In the genomic region with DNA sequence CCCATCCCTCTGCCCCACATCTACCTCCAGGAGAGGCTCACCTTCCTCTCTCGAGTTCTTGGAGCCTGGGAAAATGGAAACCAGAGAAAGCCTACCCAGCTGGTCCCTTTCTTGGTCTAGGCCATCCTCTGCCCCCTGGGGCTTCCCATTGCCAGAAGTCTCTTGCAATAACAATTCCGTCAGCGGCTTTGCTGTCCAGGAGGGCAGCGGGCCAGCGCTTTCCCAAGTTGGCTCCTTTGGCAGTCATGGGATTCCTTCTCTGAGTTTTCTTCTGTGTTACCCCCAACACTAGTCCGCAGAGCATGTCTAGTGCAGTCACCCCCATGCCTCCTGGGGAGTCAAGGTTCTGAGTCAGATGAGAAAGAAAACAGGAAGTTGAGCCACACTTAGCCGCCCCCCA, we compare ENCODE assay signal across 11 mouse cellular contexts. TPM values are rescaled to one million over a fixed set of nuclear protein-coding genes. Genes with fewer than 3 reads are reported as not detected.
DNase-seq lines count a peak whose midpoint lies in the region; ATAC-seq and TF ChIP-seq lines count a peak whose summit lies in the region.
"Had no signal": no experiment of that assay in that cellular context is flagged by ENCODE, and none has a peak within 500 bp of the region (broad histone marks: within the 10 kb centered on the region; RNA-seq: fewer than 3 reads in every experiment).

No protein-coding gene starts in this region.

- 56% methylated on average over 7 of the region's 7 CpGs for WGBS in heart, embryonic 15.5 days
- 68% methylated on average over 7 of the region's 7 CpGs for WGBS in lung, embryonic 16.5 days
- 66% methylated on average over 7 of the region's 7 CpGs for WGBS in forebrain, postnatal 0 days

- no peaks in the 10 kb centered on the region for H3K36me3 ChIP-seq in heart, embryonic 15.5 days
- H3K36me3 ChIP-seq in lung, embryonic 16.5 days (ENCODE audit: control insufficient read depth, insufficient read depth, low read length), result no peaks in the 10 kb centered on the region
- no peaks in the 10 kb centered on the region for H3K36me3 ChIP-seq in forebrain, postnatal 0 days (ENCODE audit: insufficient read depth)

- no peaks in the 10 kb centered on the region for H3K27me3 ChIP-seq in Patski
- H3K27me3 ChIP-seq in heart, embryonic 15.5 days, result 0 out of 2 replicates have a peak, but pooled peaks cover 2% of the 10 kb centered on the region
- H3K27me3 ChIP-seq in lung, embryonic 16.5 days (ENCODE audit: control insufficient read depth, insufficient read depth, low read depth, low read length), result no peaks in the 10 kb centered on the region
- H3K27me3 ChIP-seq in forebrain, postnatal 0 days (ENCODE audit: insufficient read depth, low read length), result no peaks in the 10 kb centered on the region

- no peak overlapping the region for H3K4me2 ChIP-seq in heart, embryonic 15.5 days
- no peak overlapping the region for H3K4me2 ChIP-seq in lung, embryonic 16.5 days (ENCODE audit: low read depth, low read length)
- no peak overlapping the region for H3K4me2 ChIP-seq in forebrain, postnatal 0 days (ENCODE audit: low read depth)

- POLR2A ChIA-PET in Patski (lab: Charles Lee), result no interaction called here

- no peak for ATAC-seq in Patski
- no peak for ATAC-seq in heart, embryonic 15.5 days (replicated peaks; ENCODE audit: insufficient number of reproducible peaks, insufficient read depth, low FRiP score, low read depth)
- ATAC-seq in lung, embryonic 16.5 days (ENCODE audit: low read depth), result peak; percentile 23; the same call in 1 of the 2 replicates
- no peak for ATAC-seq in CD4-positive, CD25-positive, alpha-beta regulatory T cell, adult 4 months
- ATAC-seq in forebrain, postnatal 0 days, result no peak

- no peak overlapping the region for H3K4me3 ChIP-seq in heart, embryonic 15.5 days
- no peak overlapping the region for H3K4me3 ChIP-seq in lung, embryonic 16.5 days (ENCODE audit: low read length)
- H3K4me3 ChIP-seq in forebrain, postnatal 0 days (ENCODE audit: low read depth, low read length), result no peak overlapping the region

- no peaks in the 10 kb centered on the region for H3K9me3 ChIP-seq in heart, embryonic 15.5 days (replicated peaks)
- H3K9me3 ChIP-seq in lung, embryonic 16.5 days (ENCODE audit: control insufficient read depth, low read length), result no peaks in the 10 kb centered on the region
- no peaks in the 10 kb centered on the region for H3K9me3 ChIP-seq in forebrain, postnatal 0 days (ENCODE audit: low read length)

- in situ Hi-C loops in Patski (cut with MboI; ENCODE audit: low pct_unique_long_range_greater_than_20kb), result no loop called here

- CTCF ChIA-PET in Patski (lab: Charles Lee), result no interaction called here

- no peak for TF ChIP-seq CTCF in Patski (IDR thresholded peaks at IDR 0.05)
- no peak for TF ChIP-seq CTCF in forebrain, postnatal 0 days (IDR thresholded peaks at IDR 0.05; ENCODE audit: low read depth)

- H3K27ac ChIP-seq in heart, embryonic 15.5 days, result 0 out of 2 replicates have a peak overlapping the region, but pooled peaks have one; percentile 5
- peak overlapping the region; percentile 21 for H3K27ac ChIP-seq in lung, embryonic 16.5 days (ENCODE audit: low read length)
- H3K27ac ChIP-seq in forebrain, postnatal 0 days (ENCODE audit: low read depth, low read length), result no peak overlapping the region

- no peak overlapping the region for H3K9ac ChIP-seq in heart, embryonic 15.5 days
- H3K9ac ChIP-seq in lung, embryonic 16.5 days (ENCODE audit: low read length), result no peak overlapping the region
- no peak overlapping the region for H3K9ac ChIP-seq in forebrain, postnatal 0 days

- H3K4me1 ChIP-seq in heart, embryonic 15.5 days (replicated peaks), result peaks cover 2% of the 10 kb centered on the region; the same call in 1 of the 2 replicates
- peaks cover 14% of the 10 kb centered on the region for H3K4me1 ChIP-seq in lung, embryonic 16.5 days (replicated peaks; ENCODE audit: control insufficient read depth, insufficient read depth, low read length)
- no peaks in the 10 kb centered on the region for H3K4me1 ChIP-seq in forebrain, postnatal 0 days (ENCODE audit: insufficient read depth)

- peak; percentile 87 for DNase-seq in adrenal gland, postnatal 10 days
- no peak for DNase-seq in adrenal gland, postnatal 4 days (ENCODE audit: low spot score in 2 of 2)
- peak; percentile 34 for DNase-seq in Patski (ENCODE audit: low read depth, low spot score)
- no peak for DNase-seq in forebrain, postnatal 0 days
- DNase-seq in layer of hippocampus, adult 9-11 months, result no peak
- DNase-seq: cerebellum, adult 9-10 months; liver; right cerebral cortex, postnatal 4 days had no signal

RNA-seq across cellular contexts. Expression of a gene that starts 22.6 kb away (rescaled TPM):
- total RNA-seq in adrenal gland, postnatal 10 days (2021), result 10 to 100 TPM; 40.6 to 47.3 TPM
- total RNA-seq in adrenal gland, postnatal 4 days (2021), result 10 to 100 TPM; 29.4 to 33.0 TPM
- polyA plus RNA-seq in Patski (2021), result 0.50 TPM
- polyA plus RNA-seq in heart, embryonic 15.5 days (2015; fragmentation: Nextera tagmentation; extraction: Ambion mirVana), result 2.3 and 3.2 TPM in 2 replicates
- polyA plus RNA-seq in lung, embryonic 16.5 days (2015; fragmentation: Nextera tagmentation; extraction: Ambion mirVana), result 0.62 and 1.1 TPM in 2 replicates
- polyA plus RNA-seq in CD4-positive, CD25-positive, alpha-beta regulatory T cell, adult 4 months (2017; shearing (Covaris generic)), result not detected
- 1.0 and 1.7 TPM in 2 replicates for total RNA-seq in forebrain, postnatal 0 days (2014; rRNA removed)
- 0.08 and 0.16 TPM in 2 replicates for polyA plus RNA-seq in forebrain, postnatal 0 days (2015; fragmentation: Nextera tagmentation; extraction: Ambion mirVana)

RNA-seq across cellular contexts. Expression of a gene that starts 46.0 kb away (rescaled TPM):
- total RNA-seq in adrenal gland, postnatal 10 days (2021), result 10 to 100 TPM; 37.8 to 40.1 TPM
- 10 to 100 TPM; 48.1 to 52.3 TPM for total RNA-seq in adrenal gland, postnatal 4 days (2021)
- 88.4 TPM for polyA plus RNA-seq in Patski (2021)
- 39.6 and 54.5 TPM in 2 replicates for polyA plus RNA-seq in heart, embryonic 15.5 days (2015; fragmentation: Nextera tagmentation; extraction: Ambion mirVana)
- 77.5 and 80.0 TPM in 2 replicates for polyA plus RNA-seq in lung, embryonic 16.5 days (2015; fragmentation: Nextera tagmentation; extraction: Ambion mirVana)
- 10 to 100 TPM; 15.2 to 20.2 TPM for polyA plus RNA-seq in CD4-positive, CD25-positive, alpha-beta regulatory T cell, adult 4 months (2017; shearing (Covaris generic))
- 39.9 and 43.7 TPM in 2 replicates for total RNA-seq in forebrain, postnatal 0 days (2014; rRNA removed)
- 86.1 and 86.4 TPM in 2 replicates for polyA plus RNA-seq in forebrain, postnatal 0 days (2015; fragmentation: Nextera tagmentation; extraction: Ambion mirVana)

RNA-seq across cellular contexts. Expression of a gene that starts 48.3 kb away (rescaled TPM):
- total RNA-seq in adrenal gland, postnatal 10 days (2021), result 10 to 100 TPM; 11.8 to 14.4 TPM
- total RNA-seq in adrenal gland, postnatal 4 days (2021), result 10 to 100 TPM; 13.2 to 16.3 TPM
- polyA plus RNA-seq in Patski (2021), result 22.5 TPM
- 10.7 and 12.9 TPM in 2 replicates for polyA plus RNA-seq in heart, embryonic 15.5 days (2015; fragmentation: Nextera tagmentation; extraction: Ambion mirVana)
- 15.2 and 17.5 TPM in 2 replicates for polyA plus RNA-seq in lung, embryonic 16.5 days (2015; fragmentation: Nextera tagmentation; extraction: Ambion mirVana)
- 1 to 10 TPM; 3.6 to 5.9 TPM for polyA plus RNA-seq in CD4-positive, CD25-positive, alpha-beta regulatory T cell, adult 4 months (2017; shearing (Covaris generic))
- total RNA-seq in forebrain, postnatal 0 days (2014; rRNA removed), result 9.6 and 19.9 TPM in 2 replicates
- 8.2 and 11.4 TPM in 2 replicates for polyA plus RNA-seq in forebrain, postnatal 0 days (2015; fragmentation: Nextera tagmentation; extraction: Ambion mirVana)

RNA-seq across cellular contexts. Expression of a gene that starts 50.8 kb away (rescaled TPM):
- 100 to 1,000 TPM in 1 of 2 experiments, 10 to 100 TPM in 1; 88.4 to 156 TPM for total RNA-seq in adrenal gland, postnatal 10 days (2021)
- 100 to 1,000 TPM; 105 to 151 TPM for total RNA-seq in adrenal gland, postnatal 4 days (2021)
- 1.1 TPM for polyA plus RNA-seq in Patski (2021)
- polyA plus RNA-seq in heart, embryonic 15.5 days (2015; fragmentation: Nextera tagmentation; extraction: Ambion mirVana), result 0.53 and 0.77 TPM in 2 replicates
- 0.14 and 0.70 TPM in 2 replicates for polyA plus RNA-seq in lung, embryonic 16.5 days (2015; fragmentation: Nextera tagmentation; extraction: Ambion mirVana)
- polyA plus RNA-seq in CD4-positive, CD25-positive, alpha-beta regulatory T cell, adult 4 months (2017; shearing (Covaris generic)), result not detected
- 1.5 and 1.6 TPM in 2 replicates for total RNA-seq in forebrain, postnatal 0 days (2014; rRNA removed)
- polyA plus RNA-seq in forebrain, postnatal 0 days (2015; fragmentation: Nextera tagmentation; extraction: Ambion mirVana), result 0.59 and 0.75 TPM in 2 replicates

Comparison
In these comparisons a context has a peak if more than half of its experiments do, and no peak if none do; other contexts are left out.
1. DNase-seq: peak in adrenal gland, postnatal 10 days (single experiment) and Patski (single experiment); none in adrenal gland, postnatal 4 days (0 of 2), forebrain, postnatal 0 days (single experiment) and layer of hippocampus, adult 9-11 months (single experiment).